Mouse (Mus musculus): ENCODE data around the gene Rpl14.
"Not testable (repeated sequence)": the region's sequence is repeated elsewhere in the genome, so short reads cannot be mapped to it uniquely, and the experiment has no call there.

The Rpl14 gene

GRCm38 (mm10) chr9:120570741-120571592 is at the start of gene Rpl14:
TSS of gene Rpl14 (plus strand) at chr9:120571444.
- DNase-seq: peak; percentile 99

GRCm38 (mm10) chr9:120527270-120527669 is 44.0 kb upstream of the Rpl14 start:
- DNase-seq: no peak

- DNase-seq: no peak
Measured at GRCm38 (mm10) chr9:120527919-120528318, 43.3 kb upstream of the Rpl14 start.

- DNase-seq: no peak
Measured at GRCm38 (mm10) chr9:120528815-120529510, 42.3 kb upstream of the Rpl14 start.

GRCm38 (mm10) chr9:120530471-120530870 is 40.8 kb upstream of the Rpl14 start:
- DNase-seq: no peak

GRCm38 (mm10) chr9:120532062-120532461 is 39.2 kb upstream of the Rpl14 start:
- no peak for DNase-seq

- no peak for DNase-seq
Measured at GRCm38 (mm10) chr9:120532691-120533090, 38.6 kb upstream of the Rpl14 start.

- not testable (repeated sequence) for DNase-seq
Measured at GRCm38 (mm10) chr9:120533446-120533950, 37.7 kb upstream of the Rpl14 start.

GRCm38 (mm10) chr9:120539662-120540251 is 31.5 kb upstream of the Rpl14 start, which contains the start of gene Entpd3:
TSS of gene Entpd3 (plus strand) at chr9:120539818.
- peak; percentile 29 for DNase-seq

- DNase-seq: no peak
Measured at GRCm38 (mm10) chr9:120541411-120541810, 29.8 kb upstream of the Rpl14 start.

GRCm38 (mm10) chr9:120542241-120542640 is 29.0 kb upstream of the Rpl14 start:
- DNase-seq: no peak

GRCm38 (mm10) chr9:120545994-120546393 is 25.2 kb upstream of the Rpl14 start:
- DNase-seq: no peak

- DNase-seq: no peak
Measured at GRCm38 (mm10) chr9:120546482-120546881, 24.8 kb upstream of the Rpl14 start.

- DNase-seq: no peak
Measured at GRCm38 (mm10) chr9:120547026-120547668, 24.1 kb upstream of the Rpl14 start.

GRCm38 (mm10) chr9:120550778-120551177 is 20.5 kb upstream of the Rpl14 start:
- DNase-seq: no peak

- no peak for DNase-seq
Measured at GRCm38 (mm10) chr9:120563590-120563989, 7.7 kb upstream of the Rpl14 start.

- DNase-seq: no peak
Measured at GRCm38 (mm10) chr9:120564247-120564646, 7.0 kb upstream of the Rpl14 start.

GRCm38 (mm10) chr9:120566384-120566783 is 4.9 kb upstream of the Rpl14 start:
- no peak for DNase-seq

- no peak for DNase-seq
Measured at GRCm38 (mm10) chr9:120568917-120569316, 2.3 kb upstream of the Rpl14 start.

- DNase-seq: peak; percentile 56
Measured at GRCm38 (mm10) chr9:120569721-120570333, 1.4 kb upstream of the Rpl14 start.

GRCm38 (mm10) chr9:120570334-120570725 is 914 bp upstream of the Rpl14 start:
- DNase-seq: no peak
